Mouse (Mus musculus): Measurements from ENCODE around the gene Zfp566.

DNA sequence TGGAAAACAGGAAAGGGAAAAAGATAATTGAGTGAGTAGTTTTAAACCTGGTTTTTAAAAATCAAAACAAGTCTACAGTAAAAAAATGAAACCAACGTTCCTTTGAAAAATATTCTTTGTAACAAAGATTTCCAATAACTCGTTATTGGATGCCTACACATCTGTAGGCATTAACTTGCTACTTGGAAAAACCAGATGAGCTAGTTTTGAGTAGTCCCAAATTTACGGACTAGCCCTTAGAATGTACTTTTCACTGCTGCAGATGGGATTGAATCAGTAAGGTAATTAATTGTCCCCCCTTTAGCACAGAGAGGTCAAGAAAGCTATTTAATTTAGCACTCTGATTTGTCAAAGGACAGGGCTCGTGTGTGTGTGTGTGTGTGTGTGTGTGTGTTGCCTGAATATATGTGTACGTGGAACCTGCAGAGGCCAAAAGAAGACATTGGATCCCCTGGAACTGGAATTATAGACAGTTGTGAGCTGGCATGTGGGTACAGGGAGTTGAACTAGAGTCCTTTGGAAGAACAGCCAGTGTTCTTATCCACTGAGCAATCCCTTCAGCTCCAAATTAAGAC is 5.3 kb upstream of the Zfp566 start:
- TF ChIP-seq CTCF (IDR thresholded peaks at IDR 0.05; ENCODE audit: control insufficient read depth, insufficient read depth, low read length) (no peak), POLR2A (IDR thresholded peaks at IDR 0.05; ENCODE audit: borderline replicate concordance, control insufficient read depth, low read depth, low read length) (no peak)

Measured in bone marrow, adult 2 months (tissue).